Mouse (Mus musculus) forebrain, embryonic 10.5 days (tissue): ENCODE results near the gene Dixdc1. TPM values are rescaled to one million over a fixed set of nuclear protein-coding genes. Genes with fewer than 3 reads are reported as not detected.

ENCODE experiments used
- DNase-seq: peaks from one replicate; pipeline ENCODE4 v3.0.0-alpha.2; 2017; ENCODE audit warnings: low spot score; ENCODE audit errors: extremely low spot score
- H3K27ac ChIP-seq: fragments of 300-500 bp; sonication (generic); 2 replicates; pipeline ENCODE4 v1.5.1; 2016; ENCODE audit warnings: mild to moderate bottlenecking
- H3K27me3 ChIP-seq: fragments of 300-500 bp; sonication (generic); 2 replicates; pipeline ENCODE4 v1.6.1; 2016; ENCODE audit warnings: mild to moderate bottlenecking; ENCODE audit not compliant: poor library complexity, severe bottlenecking
- H3K36me3 ChIP-seq: fragments of 300-500 bp; sonication (generic); replicated peaks from 2 replicates; pipeline ENCODE4 v1.6.1; 2016; ENCODE audit warnings: mild to moderate bottlenecking, moderate library complexity
- H3K4me1 ChIP-seq: fragments of 300-500 bp; sonication (generic); 2 replicates; pipeline ENCODE4 v1.6.1; 2016
- H3K4me3 ChIP-seq: fragments of 300-500 bp; sonication (generic); 2 replicates; pipeline ENCODE4 v1.5.1; 2016; ENCODE audit warnings: mild to moderate bottlenecking, moderate library complexity
- H3K9me3 ChIP-seq: fragments of 300-500 bp; sonication (generic); 2 replicates; pipeline ENCODE4 v1.6.1; 2016; ENCODE audit warnings: mild to moderate bottlenecking, moderate library complexity
- WGBS: fragments of 180-500 bp; shearing (Covaris S2); methylation state at CpG from one replicate; pipeline ENCODE4 v1.1.7; 2016; 5-methylcytosine and 5-hydroxymethylcytosine counted together
- polyA plus RNA-seq: library from polyadenylated mRNA; unstranded; fragments of >200 nt; fragmentation: Nextera tagmentation; extraction: Ambion mirVana; gene quantifications from 2 replicates; pipeline ENCODE4 v1.2.1, GENCODE M21; 2016

The Dixdc1 gene
- polyA plus RNA-seq, 1 experiment from 2014 or later, result 22.2 TPM

GRCm38 (mm10) chr9:50756711-50757110, 17.4 kb upstream of the Dixdc1 start:
- Histone ChIP-seq H3K4me3 (no peak overlapping the region), H3K27me3 (0 out of 2 replicates have a peak, but pooled peaks cover 15% of the 10 kb centered on the region), H3K36me3 (no peaks in the 10 kb centered on the region), H3K27ac (no peak overlapping the region), H3K4me1 (peaks cover 18% of the 10 kb centered on the region), H3K9me3 (no peaks in the 10 kb centered on the region)
- WGBS, result 52% methylated on average over 5 of the region's 5 CpGs
- no peak for DNase-seq

- WGBS, result 75% methylated on average over 7 of the region's 7 CpGs
- Histone ChIP-seq H3K27me3 (0 out of 2 replicates have a peak, but pooled peaks cover 24% of the 10 kb centered on the region), H3K4me1 (peaks cover 31% of the 10 kb centered on the region), H3K36me3 (no peaks in the 10 kb centered on the region), H3K27ac (no peak overlapping the region), H3K9me3 (no peaks in the 10 kb centered on the region), H3K4me3 (no peak overlapping the region)
- DNase-seq, result no peak
Measured at GRCm38 (mm10) chr9:50753947-50754346, 14.6 kb upstream of the Dixdc1 start.

DNA sequence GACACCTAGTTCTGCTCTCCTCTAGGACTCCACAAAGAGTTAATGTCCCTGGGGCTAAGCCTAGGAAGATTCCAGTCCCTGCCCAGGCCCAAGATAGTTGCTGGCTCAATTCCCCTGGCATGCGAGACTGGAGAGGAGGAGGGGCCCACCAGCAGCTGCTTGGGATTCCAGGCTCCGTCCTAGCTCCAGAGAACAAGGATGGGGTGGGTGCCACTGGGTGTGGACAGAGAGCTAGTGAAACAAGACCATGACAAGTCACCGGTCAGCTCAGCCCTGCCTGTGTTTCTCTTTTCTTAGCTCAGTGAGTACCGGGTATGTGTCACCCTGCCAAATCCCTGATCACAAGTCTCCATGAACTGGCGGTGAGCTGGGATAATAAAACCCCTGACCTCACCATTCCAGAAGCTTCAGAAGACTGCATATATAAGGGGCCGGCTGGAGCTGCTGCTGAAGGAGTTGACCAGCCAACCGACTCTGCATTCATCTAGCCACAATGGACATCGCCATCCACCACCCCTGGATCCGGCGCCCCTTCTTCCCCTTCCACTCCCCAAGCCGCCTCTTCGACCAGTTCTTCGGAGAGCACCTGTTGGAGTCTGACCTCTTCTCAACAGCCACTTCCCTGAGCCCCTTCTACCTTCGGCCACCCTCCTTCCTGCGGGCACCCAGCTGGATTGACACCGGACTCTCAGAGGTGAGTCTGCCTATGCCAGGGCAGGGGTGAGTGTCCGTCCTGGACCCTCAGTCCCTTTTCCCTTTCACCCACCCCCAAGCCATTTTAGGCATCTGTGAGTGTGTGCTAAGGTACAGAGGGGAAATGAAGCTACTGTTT, 13.7 kb upstream of the Dixdc1 start:
- DNase-seq, result no peak
- H3K27ac ChIP-seq, result no peak overlapping the region
- 75% methylated on average over 17 of the region's 17 CpGs for WGBS
- H3K9me3 ChIP-seq, result no peaks in the 10 kb centered on the region
- H3K36me3 ChIP-seq, result no peaks in the 10 kb centered on the region
- H3K4me3 ChIP-seq, result no peak overlapping the region
- H3K27me3 ChIP-seq, result 0 out of 2 replicates have a peak, but pooled peaks cover 27% of the 10 kb centered on the region
- peaks cover 31% of the 10 kb centered on the region for H3K4me1 ChIP-seq

DNA sequence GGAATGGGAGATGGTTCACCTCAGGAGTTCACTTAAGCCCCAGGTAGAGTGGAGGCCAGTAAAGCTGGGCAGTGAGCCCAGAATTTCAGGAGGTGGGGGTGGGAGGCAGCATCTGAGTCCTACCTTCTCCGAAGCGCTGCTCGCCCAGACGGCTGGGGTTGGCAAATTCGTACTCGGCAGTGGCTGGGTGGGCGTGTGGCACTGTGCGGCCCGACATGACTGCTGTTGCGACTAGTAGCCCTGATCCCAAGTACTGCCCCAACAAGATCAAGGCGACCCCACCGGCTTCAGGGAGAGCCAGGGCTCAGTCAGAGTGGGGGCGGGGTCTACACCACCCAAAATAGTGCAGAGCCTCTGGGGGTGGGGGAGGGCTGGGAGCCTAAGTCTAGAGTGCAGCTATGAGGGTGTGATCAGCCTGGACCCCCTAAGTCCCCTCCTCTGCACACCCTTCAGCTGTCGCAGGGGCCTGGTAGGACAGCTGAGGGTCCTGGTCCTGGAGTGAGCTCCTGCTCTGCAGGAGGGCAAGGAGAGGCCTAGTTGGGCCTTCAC, 12.8 kb upstream of the Dixdc1 start, which contains the start of gene Hspb2:
Gene Hspb2 (minus strand): TSS at position 301 of the 549 bp plus-strand sequence.
- no peaks in the 10 kb centered on the region for H3K36me3 ChIP-seq
- no peak for DNase-seq
- no peak within 1 kb of the TSS for H3K27ac ChIP-seq
- H3K9me3 ChIP-seq, result no peaks in the 10 kb centered on the region
- 68% methylated on average over 14 of the region's 14 CpGs for WGBS
- H3K27me3 ChIP-seq, result peaks cover 36% of the 10 kb centered on the region
- H3K4me3 ChIP-seq, result no peak within 1 kb of the TSS
- peaks cover 31% of the 10 kb centered on the region for H3K4me1 ChIP-seq

DNA sequence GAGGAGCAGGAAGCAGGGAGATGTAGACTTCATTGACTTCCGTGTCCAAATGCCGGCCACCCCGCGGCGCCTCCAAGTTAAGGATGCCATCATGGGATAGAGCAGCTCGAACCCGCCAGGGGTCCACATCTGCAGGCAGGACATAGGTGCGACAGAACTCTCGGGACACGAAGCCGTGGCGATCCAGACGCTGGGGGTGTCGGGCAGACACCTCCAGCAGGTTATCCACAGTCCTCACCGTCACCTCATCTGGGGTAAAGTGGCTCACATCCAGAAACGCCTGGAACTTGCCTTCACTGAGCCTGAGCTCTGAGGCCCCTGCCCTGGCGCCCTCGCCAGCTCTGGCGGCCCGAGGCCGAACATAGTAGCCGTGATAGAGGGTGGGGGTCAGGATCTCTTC, 12.0 kb upstream of the Dixdc1 start, which contains the start of gene Cryab:
Gene Cryab (plus strand): TSS at position 3 of the 400 bp plus-strand sequence.
- WGBS, result 76% methylated on average over 22 of the region's 22 CpGs
- no peak within 1 kb of the TSS for H3K27ac ChIP-seq
- H3K9me3 ChIP-seq, result no peaks in the 10 kb centered on the region
- peaks cover 29% of the 10 kb centered on the region for H3K4me1 ChIP-seq
- H3K36me3 ChIP-seq, result no peaks in the 10 kb centered on the region
- H3K27me3 ChIP-seq, result peaks cover 44% of the 10 kb centered on the region
- H3K4me3 ChIP-seq, result no peak within 1 kb of the TSS
- no peak for DNase-seq

DNA sequence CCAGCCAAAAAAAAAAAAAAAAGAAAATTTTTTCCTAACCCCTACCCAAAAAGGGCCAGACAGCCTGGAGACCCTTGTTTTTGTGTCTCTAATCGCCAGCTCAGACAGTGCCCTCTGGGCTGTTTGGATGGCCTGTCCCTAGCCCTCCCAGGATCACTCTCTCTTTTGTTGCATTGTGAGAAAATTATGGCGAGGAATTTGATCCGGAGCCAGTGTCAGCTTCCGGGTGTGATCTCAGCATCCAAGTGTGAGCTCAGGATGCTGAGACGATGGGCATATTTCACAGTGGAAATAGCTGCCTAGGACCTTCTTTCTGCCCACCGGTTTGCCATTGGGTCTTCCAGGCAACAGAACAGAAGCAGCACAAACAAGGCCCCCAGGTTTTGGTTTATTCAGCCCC, 11.4 kb upstream of the Dixdc1 start:
- 71% methylated on average over 6 of the region's 6 CpGs for WGBS
- H3K27me3 ChIP-seq, result peaks cover 50% of the 10 kb centered on the region

GRCm38 (mm10) chr9:50746214-50746677, 6.9 kb upstream of the Dixdc1 start, which contains the start of gene 2310030G06Rik:
TSS of gene 2310030G06Rik (minus strand) at chr9:50746536.
- H3K27ac ChIP-seq, result peak within 1 kb of the TSS; percentile 74
- no peak for DNase-seq
- peak within 1 kb of the TSS; percentile 51 for H3K4me3 ChIP-seq
- no peaks in the 10 kb centered on the region for H3K36me3 ChIP-seq
- H3K9me3 ChIP-seq, result no peaks in the 10 kb centered on the region
- H3K4me1 ChIP-seq, result peaks cover 18% of the 10 kb centered on the region
- H3K27me3 ChIP-seq, result peaks cover 38% of the 10 kb centered on the region
- under 1% methylated on average over 19 of the region's 19 CpGs for WGBS

More for the DNA sequence above, 11.4 kb upstream of the Dixdc1 start:
- no peak for DNase-seq
- Histone ChIP-seq H3K36me3 (no peaks in the 10 kb centered on the region), H3K4me1 (peaks cover 36% of the 10 kb centered on the region), H3K9me3 (no peaks in the 10 kb centered on the region), H3K27ac (no peak overlapping the region), H3K4me3 (no peak overlapping the region)

GRCm38 (mm10) chr9:50745806-50746205, 6.5 kb upstream of the Dixdc1 start:
- no peak for DNase-seq
- Histone ChIP-seq H3K4me1 (peaks cover 14% of the 10 kb centered on the region), H3K9me3 (no peaks in the 10 kb centered on the region), H3K4me3 (peak overlapping the region; percentile 51), H3K36me3 (no peaks in the 10 kb centered on the region), H3K27me3 (peaks cover 34% of the 10 kb centered on the region), H3K27ac (peak overlapping the region; percentile 74)
- 9% methylated on average over 7 of the region's 7 CpGs for WGBS

DNA sequence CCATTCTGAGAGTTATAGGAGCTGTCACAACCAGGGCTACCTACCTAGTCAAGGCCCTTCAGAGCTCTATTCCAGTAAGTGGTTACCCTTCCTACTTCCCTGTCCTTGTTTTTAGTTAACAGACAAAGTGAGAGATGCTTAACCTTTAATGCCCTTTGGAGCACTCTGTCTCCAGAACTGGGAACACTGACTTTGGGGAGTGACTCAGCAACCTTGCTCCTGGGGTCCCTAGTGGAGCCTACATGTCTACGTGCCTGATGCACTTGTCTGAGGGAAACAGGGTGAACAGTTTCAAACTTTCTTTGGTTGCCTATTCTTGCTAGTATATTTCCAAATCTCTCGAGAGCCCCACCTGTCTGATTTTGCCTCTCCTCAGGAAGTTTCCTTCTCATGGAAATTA, 3.4 kb upstream of the Dixdc1 start:
- 80% methylated on average over 2 of the region's 2 CpGs for WGBS
- H3K4me3 ChIP-seq, result no peak overlapping the region
- H3K36me3 ChIP-seq, result no peaks in the 10 kb centered on the region
- H3K4me1 ChIP-seq, result peaks cover 25% of the 10 kb centered on the region
- DNase-seq, result no peak
- H3K27ac ChIP-seq, result no peak overlapping the region
- H3K9me3 ChIP-seq, result no peaks in the 10 kb centered on the region
- H3K27me3 ChIP-seq, result peaks cover 37% of the 10 kb centered on the region

GRCm38 (mm10) chr9:50742261-50742660, 2.9 kb upstream of the Dixdc1 start:
- H3K4me3 ChIP-seq, result no peak overlapping the region
- DNase-seq, result no peak
- H3K27ac ChIP-seq, result no peak overlapping the region
- WGBS, result 90% methylated on average over 3 of the region's 3 CpGs
- H3K4me1 ChIP-seq, result peaks cover 25% of the 10 kb centered on the region
- H3K36me3 ChIP-seq, result no peaks in the 10 kb centered on the region
- peaks cover 37% of the 10 kb centered on the region for H3K27me3 ChIP-seq
- H3K9me3 ChIP-seq, result no peaks in the 10 kb centered on the region

DNA sequence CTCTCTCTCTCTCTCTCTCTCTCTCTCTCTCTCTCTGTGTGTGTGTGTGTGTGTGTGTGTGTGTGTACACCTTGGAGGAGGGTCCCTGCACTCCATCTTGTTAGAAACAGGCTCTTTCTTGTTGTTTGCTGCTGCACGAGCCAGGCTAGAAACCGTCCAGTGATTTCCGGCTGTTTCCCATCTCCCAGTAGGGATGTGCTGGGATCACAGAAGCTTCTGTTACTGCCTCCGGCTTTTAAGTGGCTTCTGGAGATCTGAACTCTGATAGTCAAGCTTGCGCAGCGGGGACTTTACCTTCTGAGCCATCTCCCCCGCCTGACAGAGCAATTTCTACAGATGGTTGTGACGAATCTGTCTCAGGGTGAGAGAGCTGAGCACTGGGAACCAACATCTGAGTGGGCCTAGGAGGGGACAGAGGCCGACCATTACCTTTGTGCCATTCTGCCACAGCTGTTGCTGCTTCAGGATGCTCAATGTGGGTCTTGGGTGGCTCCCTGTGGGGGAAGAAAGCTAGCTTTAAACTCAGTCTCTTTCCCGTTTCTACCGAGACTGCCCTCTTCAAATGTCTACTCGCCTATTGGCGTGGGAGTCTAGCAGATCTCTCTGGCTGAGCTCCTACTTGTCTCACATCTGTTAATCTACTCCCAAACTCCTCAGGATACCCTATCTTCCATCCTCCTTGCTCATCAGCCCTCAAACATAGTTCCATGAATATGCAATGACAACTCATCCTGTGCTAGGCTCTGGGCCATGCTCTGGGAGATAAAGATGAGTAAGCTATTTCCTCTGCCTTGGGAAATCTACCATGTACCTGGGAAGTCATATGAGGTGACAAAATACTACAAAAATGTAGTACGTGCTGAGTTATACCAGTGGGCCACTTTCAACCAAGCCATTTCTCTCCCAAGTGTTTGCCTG, 1.8 kb upstream of the Dixdc1 start:
- Histone ChIP-seq H3K27ac (no peak overlapping the region), H3K4me1 (peaks cover 19% of the 10 kb centered on the region), H3K36me3 (no peaks in the 10 kb centered on the region), H3K9me3 (no peaks in the 10 kb centered on the region), H3K27me3 (peaks cover 25% of the 10 kb centered on the region), H3K4me3 (no peak overlapping the region)
- WGBS, result 93% methylated on average over 14 of the region's 14 CpGs
- no peak for DNase-seq

DNA sequence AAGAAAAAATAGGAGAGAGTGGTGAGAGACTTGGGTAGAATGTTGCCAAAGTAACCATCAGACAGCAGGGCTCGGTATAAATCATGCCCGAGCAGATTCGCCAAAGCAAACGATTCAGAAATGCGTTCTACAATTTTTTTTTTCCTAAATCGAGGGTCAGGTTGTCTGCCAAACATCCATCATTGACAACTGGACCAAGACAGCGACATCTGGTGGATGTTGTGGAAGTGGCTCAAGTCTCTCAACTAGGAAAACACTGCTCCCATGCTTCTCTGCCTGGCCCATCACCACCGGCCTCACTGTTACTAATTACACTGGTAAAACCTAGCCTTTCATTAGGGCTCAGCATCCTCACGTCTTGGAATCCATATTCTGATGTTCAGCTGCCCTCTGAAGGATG, 4.3 kb downstream of the Dixdc1 start:
- peaks cover 17% of the 10 kb centered on the region for H3K27me3 ChIP-seq
- no peaks in the 10 kb centered on the region for H3K9me3 ChIP-seq
- no peak overlapping the region for H3K4me3 ChIP-seq
- DNase-seq, result peak; percentile 53
- no peaks in the 10 kb centered on the region for H3K36me3 ChIP-seq
- WGBS, result 7% methylated on average over 9 of the region's 9 CpGs
- peaks cover 33% of the 10 kb centered on the region for H3K4me1 ChIP-seq
- no peak overlapping the region for H3K27ac ChIP-seq
